Mouse (Mus musculus) spleen, postnatal 4 days (tissue): Measurements from ENCODE around the gene Gm17349.

Experiments used
- DNase-seq, 2 experiments: peaks; one replicate each; pipeline ENCODE4 v3.0.0; 2022; ENCODE audit warnings: low spot score in 2 of 2

Gm17349 gene

GRCm38 (mm10) chr15:99663964-99664599, 41.2 kb downstream of the Gm17349 start:
- no peak for DNase-seq

DNA sequence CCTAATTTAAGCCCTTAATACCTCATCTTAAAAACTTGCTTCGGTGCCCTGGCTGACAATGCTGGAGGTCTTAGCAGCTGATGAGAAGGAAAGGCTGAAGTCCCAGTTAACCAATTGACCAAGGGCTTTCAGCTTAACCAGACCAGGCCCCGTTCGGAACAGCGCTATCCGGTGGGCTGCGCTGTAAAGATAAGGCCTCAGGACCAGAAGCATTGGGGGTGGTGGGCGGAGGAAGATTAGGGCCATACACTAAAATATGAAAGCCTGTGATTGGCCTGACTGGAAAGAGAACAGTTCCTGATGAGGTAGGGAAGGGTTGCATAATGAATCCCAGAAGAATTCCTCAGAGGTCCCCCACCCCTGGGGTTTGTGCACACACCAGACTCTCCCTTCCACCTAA, 42.9 kb downstream of the Gm17349 start:
- DNase-seq, result no peak

DNA sequence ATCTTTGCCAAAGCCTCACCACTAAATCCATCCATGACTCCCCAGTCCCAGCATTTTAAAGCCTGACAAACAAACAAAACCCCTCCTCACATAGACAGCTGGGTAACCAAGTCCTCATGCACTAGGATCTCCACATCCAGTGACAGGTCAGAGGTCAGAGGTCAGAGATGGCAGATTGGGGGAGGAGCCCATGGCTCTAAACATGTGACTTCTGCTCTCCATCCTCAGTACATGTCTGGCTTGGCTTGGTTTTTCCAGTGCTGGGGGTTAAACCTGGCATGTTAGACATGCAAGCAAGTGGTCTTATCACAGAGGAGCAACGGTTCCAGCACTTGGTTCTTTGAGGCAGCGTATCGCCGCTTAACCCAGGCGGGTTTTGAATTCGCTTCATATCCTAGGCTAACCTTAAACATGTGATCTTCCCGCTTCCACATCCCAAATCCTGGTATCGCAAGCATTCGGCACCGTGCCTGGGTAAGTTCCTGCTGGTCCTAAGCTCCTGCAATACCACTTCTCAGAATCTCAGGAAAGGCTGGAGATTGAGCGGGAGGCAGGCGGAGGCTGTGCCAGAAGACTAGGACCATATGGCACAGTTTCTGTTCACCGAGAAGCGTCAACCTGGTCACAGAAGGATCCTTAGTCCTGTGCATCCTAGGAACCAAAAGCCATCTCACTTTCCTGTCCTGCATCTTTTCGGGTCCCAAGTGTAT, 44.0 kb downstream of the Gm17349 start:
- DNase-seq, result no peak

- DNase-seq, result no peak
Observed at GRCm38 (mm10) chr15:99658437-99658836, 46.9 kb downstream of the Gm17349 start.

- DNase-seq, result no peak
Observed at GRCm38 (mm10) chr15:99655956-99656355, 49.3 kb downstream of the Gm17349 start.

DNA sequence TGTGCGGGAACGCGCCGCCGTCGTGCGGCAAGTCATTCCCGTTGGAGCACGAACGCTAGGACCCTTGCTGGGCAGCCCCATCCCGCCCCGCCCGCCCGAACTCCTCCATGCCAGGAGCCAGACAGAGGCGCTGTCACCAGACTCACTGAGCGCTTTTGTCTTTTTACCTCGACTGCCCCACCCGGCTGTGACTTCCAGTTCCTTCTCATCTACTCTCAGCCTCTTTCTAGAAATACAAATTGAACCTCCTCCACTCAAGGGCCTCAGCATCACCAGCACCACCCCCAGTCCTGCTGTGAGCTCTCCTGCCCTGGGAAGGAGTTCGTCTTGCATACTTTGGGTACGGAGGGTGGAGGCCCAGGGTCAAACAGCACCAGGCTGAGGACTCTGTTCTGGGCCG, 51.4 kb downstream of the Gm17349 start:
- DNase-seq, result no peak

- no peak for DNase-seq
Observed at GRCm38 (mm10) chr15:99653291-99653690, 52.0 kb downstream of the Gm17349 start.
